Mouse (Mus musculus): Measurements from ENCODE around the gene Lrrtm1. TPM values are rescaled to one million over a fixed set of nuclear protein-coding genes. Genes with fewer than 3 reads are reported as not detected.

The Lrrtm1 gene
- polyA plus RNA-seq, 1 experiment from 2014 or later = 71.0 TPM

DNA sequence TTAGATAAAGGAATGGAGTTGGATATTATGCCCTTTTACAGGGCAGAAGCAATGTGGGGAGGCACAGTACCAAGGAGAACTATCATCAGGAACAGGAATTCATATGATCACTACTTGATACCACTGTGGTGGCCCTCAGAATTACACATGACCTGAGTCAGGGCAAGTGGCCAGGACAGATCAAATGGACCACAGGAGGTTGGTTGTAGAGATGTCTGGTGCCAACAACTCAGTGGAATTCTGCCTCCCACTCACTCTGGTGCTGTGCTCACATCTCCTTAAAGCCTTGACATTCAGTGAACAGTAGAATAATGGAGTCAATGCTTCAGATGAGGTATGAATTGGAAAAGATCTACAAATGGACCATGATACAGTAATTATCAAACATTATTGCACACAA, 45.9 kb downstream of the Lrrtm1 start:
- H3K27ac ChIP-seq (ENCODE audit: low read length) = no peak overlapping the region
- no peak overlapping the region for H3K9ac ChIP-seq (replicated peaks; ENCODE audit: low read depth, low read length)
- H3K4me2 ChIP-seq (ENCODE audit: low read length) = no peak overlapping the region
- H3K4me1 ChIP-seq (replicated peaks; ENCODE audit: control insufficient read depth, insufficient read depth, low read length) = peaks cover 2% of the 10 kb centered on the region; the same call in 1 of the 2 replicates
- no peaks in the 10 kb centered on the region for H3K27me3 ChIP-seq (replicated peaks; ENCODE audit: control insufficient read depth, insufficient read depth, low read length)
- no peaks in the 10 kb centered on the region for H3K36me3 ChIP-seq (ENCODE audit: control insufficient read depth, insufficient read depth)
- no peak overlapping the region for H3K4me3 ChIP-seq (replicated peaks; ENCODE audit: low read length)
- ATAC-seq = no peak
- no peaks in the 10 kb centered on the region for H3K9me3 ChIP-seq (ENCODE audit: control insufficient read depth, low read length)

DNA sequence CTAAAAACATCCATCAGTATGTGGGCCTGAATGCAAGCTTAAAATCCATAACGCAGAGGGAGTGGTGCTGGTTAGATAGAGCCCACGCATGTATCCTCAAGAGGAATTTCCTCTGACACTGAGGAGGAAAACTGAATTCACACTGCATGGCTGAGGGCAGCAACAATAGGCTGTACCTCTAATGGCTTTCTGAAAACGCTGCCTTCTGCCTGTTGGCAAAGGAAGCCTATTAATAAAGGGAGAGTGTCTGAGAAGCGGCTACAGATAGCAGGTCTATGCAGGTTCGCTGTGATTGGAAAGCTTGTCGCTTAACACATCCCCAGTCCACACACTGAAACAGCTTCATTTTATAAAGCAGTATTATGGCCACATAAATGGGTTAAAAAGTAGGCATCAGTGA, 48.9 kb downstream of the Lrrtm1 start:
- no peak overlapping the region for H3K4me3 ChIP-seq (replicated peaks; ENCODE audit: low read length)
- 59% methylated on average over 6 of the region's 6 CpGs for WGBS
- no peak overlapping the region for H3K27ac ChIP-seq (ENCODE audit: low read length)
- H3K9me3 ChIP-seq (ENCODE audit: control insufficient read depth, low read length) = no peaks in the 10 kb centered on the region
- no peaks in the 10 kb centered on the region for H3K36me3 ChIP-seq (ENCODE audit: control insufficient read depth, insufficient read depth)
- no peak for ATAC-seq
- H3K4me1 ChIP-seq (replicated peaks; ENCODE audit: control insufficient read depth, insufficient read depth, low read length) = peaks cover 2% of the 10 kb centered on the region; the same call in 1 of the 2 replicates
- no peak overlapping the region for H3K4me2 ChIP-seq (ENCODE audit: low read length)
- no peaks in the 10 kb centered on the region for H3K27me3 ChIP-seq (replicated peaks; ENCODE audit: control insufficient read depth, insufficient read depth, low read length)
- H3K9ac ChIP-seq (replicated peaks; ENCODE audit: low read depth, low read length) = no peak overlapping the region

GRCm38 (mm10) chr6:77301305-77301704, 58.8 kb downstream of the Lrrtm1 start:
- no peak overlapping the region for H3K4me3 ChIP-seq (replicated peaks; ENCODE audit: low read length)
- no peaks in the 10 kb centered on the region for H3K27me3 ChIP-seq (replicated peaks; ENCODE audit: control insufficient read depth, insufficient read depth, low read length)
- H3K9ac ChIP-seq (replicated peaks; ENCODE audit: low read depth, low read length) = no peak overlapping the region
- H3K27ac ChIP-seq (ENCODE audit: low read length) = no peak overlapping the region
- H3K9me3 ChIP-seq (ENCODE audit: control insufficient read depth, low read length) = no peaks in the 10 kb centered on the region
- H3K4me2 ChIP-seq (ENCODE audit: low read length) = no peak overlapping the region
- no peak for ATAC-seq
- H3K4me1 ChIP-seq (replicated peaks; ENCODE audit: control insufficient read depth, insufficient read depth, low read length) = no peaks in the 10 kb centered on the region
- no peaks in the 10 kb centered on the region for H3K36me3 ChIP-seq (ENCODE audit: control insufficient read depth, insufficient read depth)
- WGBS = 78% methylated on average over 1 of the region's 1 CpGs

- no peak overlapping the region for H3K4me2 ChIP-seq (ENCODE audit: low read length)
- no peaks in the 10 kb centered on the region for H3K27me3 ChIP-seq (replicated peaks; ENCODE audit: control insufficient read depth, insufficient read depth, low read length)
- no peak overlapping the region for H3K27ac ChIP-seq (ENCODE audit: low read length)
- ATAC-seq = no peak
- H3K36me3 ChIP-seq (ENCODE audit: control insufficient read depth, insufficient read depth) = no peaks in the 10 kb centered on the region
- H3K4me1 ChIP-seq (replicated peaks; ENCODE audit: control insufficient read depth, insufficient read depth, low read length) = no peaks in the 10 kb centered on the region
- H3K9ac ChIP-seq (replicated peaks; ENCODE audit: low read depth, low read length) = no peak overlapping the region
- no peaks in the 10 kb centered on the region for H3K9me3 ChIP-seq (ENCODE audit: control insufficient read depth, low read length)
- WGBS = 96% methylated on average over 3 of the region's 3 CpGs
- no peak overlapping the region for H3K4me3 ChIP-seq (replicated peaks; ENCODE audit: low read length)
These were observed 64.3 kb downstream of the Lrrtm1 start for GRCm38 (mm10) chr6:77306796-77307195.
